Mouse (Mus musculus): ENCODE measurements around the gene Mxd3.

- TF ChIP-seq POLR2A (IDR thresholded peaks at IDR 0.05; ENCODE audit: borderline replicate concordance, low read depth, low read length), result no peak
- TF ChIP-seq CTCF (IDR thresholded peaks at IDR 0.05; ENCODE audit: low read depth, low read length), result no peak
These were observed 11.3 kb downstream of the Mxd3 start for GRCm38 (mm10) chr13:55318351-55318750.
